Mouse (Mus musculus): Measurements from ENCODE around the gene Tbxas1. TPM values are rescaled to one million over a fixed set of nuclear protein-coding genes. Genes with fewer than 3 reads are reported as not detected.

Tbxas1 gene
- polyA plus RNA-seq, 2 experiments, result 4.5 to 6.3 TPM

GRCm38 (mm10) chr6:39063541-39063940 is 188.3 kb downstream of the Tbxas1 start:
- DNase-seq (ENCODE audit: low read depth in 3 of 3, low spot score in 3 of 3) (no peak), ATAC-seq (ENCODE audit: insufficient read depth) (no peak)
- Histone ChIP-seq H3K9ac (replicated peaks) (no peak overlapping the region), H3K4me1 (replicated peaks; ENCODE audit: control insufficient read depth in 2 of 2, insufficient read depth in 2 of 2, low read length in 1 of 2) (peaks cover 0 to 26% of the 10 kb centered on the region in 2 experiments; a peak in 2 of 4 replicates), H3K27ac (no peak overlapping the region), H3K36me3 (replicated peaks; ENCODE audit: control insufficient read depth, insufficient read depth, low read depth) (no peaks in the 10 kb centered on the region), H3K27me3 (ENCODE audit: control insufficient read depth, insufficient read depth, low read length) (no peaks in the 10 kb centered on the region), H3K4me3 (ENCODE audit: insufficient read depth in 1 of 2, low read depth in 2 of 2, low read length in 2 of 2) (no peak overlapping the region), H3K9me3 (ENCODE audit: control insufficient read depth, low read length) (no peaks in the 10 kb centered on the region), H3K4me2 (ENCODE audit: low read depth) (no peak overlapping the region)
- no peak for TF ChIP-seq CTCF (IDR thresholded peaks at IDR 0.05; ENCODE audit: low read depth)
- TF ChIP-seq EP300 (IDR thresholded peaks at IDR 0.05; ENCODE audit: low read depth), result no peak
- 23% methylated on average over 2 of the region's 2 CpGs for WGBS (ENCODE audit: insufficient replicate concordance)

- no peak overlapping the region for H3K4me2 ChIP-seq (ENCODE audit: low read depth)
- H3K36me3 ChIP-seq (replicated peaks; ENCODE audit: control insufficient read depth, insufficient read depth, low read depth), result no peaks in the 10 kb centered on the region
- H3K9ac ChIP-seq (replicated peaks), result no peak overlapping the region
- DNase-seq (ENCODE audit: low read depth in 3 of 3, low spot score in 3 of 3) (peak; percentile 40 to 55 (median 50)), ATAC-seq (ENCODE audit: insufficient read depth) (peak; percentile 39; the same call in 1 of the 2 replicates)
- 43% methylated on average over 12 of the region's 12 CpGs for WGBS (ENCODE audit: insufficient replicate concordance)
- no peak overlapping the region for H3K27ac ChIP-seq
- H3K9me3 ChIP-seq (ENCODE audit: control insufficient read depth, low read length), result no peaks in the 10 kb centered on the region
- no peaks in the 10 kb centered on the region for H3K27me3 ChIP-seq (ENCODE audit: control insufficient read depth, insufficient read depth, low read length)
- no peaks in the 10 kb centered on the region for H3K4me1 ChIP-seq (replicated peaks; ENCODE audit: control insufficient read depth in 2 of 2, insufficient read depth in 2 of 2, low read length in 1 of 2)
- TF ChIP-seq CTCF (IDR thresholded peaks at IDR 0.05; ENCODE audit: low read depth) (peak; percentile 93), EP300 (IDR thresholded peaks at IDR 0.05; ENCODE audit: low read depth) (no peak)
- H3K4me3 ChIP-seq (ENCODE audit: insufficient read depth in 1 of 2, low read depth in 2 of 2, low read length in 2 of 2), result no peak overlapping the region
Observed at GRCm38 (mm10) chr6:39066935-39067578, 191.9 kb downstream of the Tbxas1 start.

- no peak for ATAC-seq (ENCODE audit: insufficient read depth)
- H3K27ac ChIP-seq, result no peak overlapping the region
- no peak overlapping the region for H3K4me2 ChIP-seq (ENCODE audit: low read depth)
- TF ChIP-seq EP300 (IDR thresholded peaks at IDR 0.05; ENCODE audit: low read depth) (no peak), CTCF (IDR thresholded peaks at IDR 0.05; ENCODE audit: low read depth) (no peak)
- 60% methylated on average over 5 of the region's 5 CpGs for WGBS (ENCODE audit: insufficient replicate concordance)
- no peak for DNase-seq (ENCODE audit: low read depth in 3 of 3, low spot score in 3 of 3)
- no peak overlapping the region for H3K9ac ChIP-seq (replicated peaks)
- no peak overlapping the region for H3K4me3 ChIP-seq (ENCODE audit: insufficient read depth in 1 of 2, low read depth in 2 of 2, low read length in 2 of 2)
- H3K36me3 ChIP-seq (replicated peaks; ENCODE audit: control insufficient read depth, insufficient read depth, low read depth), result no peaks in the 10 kb centered on the region
- H3K4me1 ChIP-seq (replicated peaks; ENCODE audit: control insufficient read depth in 2 of 2, insufficient read depth in 2 of 2, low read length in 1 of 2), result no peaks in the 10 kb centered on the region
- no peaks in the 10 kb centered on the region for H3K27me3 ChIP-seq (ENCODE audit: control insufficient read depth, insufficient read depth, low read length)
- H3K9me3 ChIP-seq (ENCODE audit: control insufficient read depth, low read length), result no peaks in the 10 kb centered on the region
Observed at GRCm38 (mm10) chr6:39072664-39073063, 197.5 kb downstream of the Tbxas1 start.

- Histone ChIP-seq H3K4me1 (replicated peaks; ENCODE audit: control insufficient read depth in 2 of 2, insufficient read depth in 2 of 2, low read length in 1 of 2) (no peaks in the 10 kb centered on the region), H3K4me2 (ENCODE audit: low read depth) (no peak overlapping the region), H3K27ac (no peak overlapping the region), H3K36me3 (replicated peaks; ENCODE audit: control insufficient read depth, insufficient read depth, low read depth) (no peaks in the 10 kb centered on the region), H3K4me3 (ENCODE audit: insufficient read depth in 1 of 2, low read depth in 2 of 2, low read length in 2 of 2) (no peak overlapping the region), H3K9ac (replicated peaks) (no peak overlapping the region), H3K9me3 (ENCODE audit: control insufficient read depth, low read length) (no peaks in the 10 kb centered on the region), H3K27me3 (ENCODE audit: control insufficient read depth, insufficient read depth, low read length) (no peaks in the 10 kb centered on the region)
- ATAC-seq (ENCODE audit: insufficient read depth) (no peak), DNase-seq (ENCODE audit: low read depth in 3 of 3, low spot score in 3 of 3) (no peak)
- no peak for TF ChIP-seq CTCF (IDR thresholded peaks at IDR 0.05; ENCODE audit: low read depth)
- no peak for TF ChIP-seq EP300 (IDR thresholded peaks at IDR 0.05; ENCODE audit: low read depth)
Observed at GRCm38 (mm10) chr6:39074186-39074585, 199.0 kb downstream of the Tbxas1 start.

DNA sequence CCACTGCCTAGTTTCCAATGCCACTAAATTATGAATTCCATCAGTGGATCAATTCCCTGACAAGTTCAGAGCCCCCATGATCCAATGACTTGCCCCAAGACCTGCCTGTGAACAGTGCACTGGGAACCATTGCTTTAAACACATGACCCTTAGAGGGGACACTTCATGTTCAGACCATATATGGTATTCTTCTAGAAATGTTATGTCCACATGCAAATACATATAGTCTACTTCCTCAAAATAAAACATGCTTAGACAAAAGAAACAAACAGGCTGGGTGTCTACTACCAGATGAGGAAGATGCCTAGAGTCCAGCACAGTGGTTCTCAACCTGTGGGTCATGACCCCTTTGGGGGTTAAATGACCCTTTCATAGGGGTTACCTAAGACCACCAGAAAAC is 201.3 kb downstream of the Tbxas1 start:
- H3K4me2 ChIP-seq (ENCODE audit: low read depth), result no peak overlapping the region
- H3K4me3 ChIP-seq (ENCODE audit: insufficient read depth in 1 of 2, low read depth in 2 of 2, low read length in 2 of 2), result no peak overlapping the region
- H3K9me3 ChIP-seq (ENCODE audit: control insufficient read depth, low read length), result no peaks in the 10 kb centered on the region
- no peaks in the 10 kb centered on the region for H3K27me3 ChIP-seq (ENCODE audit: control insufficient read depth, insufficient read depth, low read length)
- no peak overlapping the region for H3K9ac ChIP-seq (replicated peaks)
- TF ChIP-seq EP300 (IDR thresholded peaks at IDR 0.05; ENCODE audit: low read depth) (no peak), CTCF (IDR thresholded peaks at IDR 0.05; ENCODE audit: low read depth) (no peak)
- no peaks in the 10 kb centered on the region for H3K4me1 ChIP-seq (replicated peaks; ENCODE audit: control insufficient read depth in 2 of 2, insufficient read depth in 2 of 2, low read length in 1 of 2)
- DNase-seq (ENCODE audit: low read depth in 3 of 3, low spot score in 3 of 3) (no peak), ATAC-seq (ENCODE audit: insufficient read depth) (no peak)
- no peak overlapping the region for H3K27ac ChIP-seq
- H3K36me3 ChIP-seq (replicated peaks; ENCODE audit: control insufficient read depth, insufficient read depth, low read depth), result no peaks in the 10 kb centered on the region

Measured in liver, embryonic 14.5 days (tissue).